Mouse (Mus musculus) gastrocnemius, postnatal 25 days (tissue): ENCODE measurements around the gene Palb2. TPM values are rescaled to one million over a fixed set of nuclear protein-coding genes. Genes with fewer than 3 reads are reported as not detected.

Source experiments
- DNase-seq: peaks from one replicate; pipeline ENCODE4 v3.0.0; 2022
- total RNA-seq, 2 experiments: library from RNA; stranded (reverse); gene quantifications; 1 replicate in 1 of 2; 2 replicates in 1 of 2; pipeline ENCODE4 v1.2.3; 2021

Gene Palb2
- total RNA-seq, 2 experiments from 2014 or later = 0.43 to 0.99 TPM

DNA sequence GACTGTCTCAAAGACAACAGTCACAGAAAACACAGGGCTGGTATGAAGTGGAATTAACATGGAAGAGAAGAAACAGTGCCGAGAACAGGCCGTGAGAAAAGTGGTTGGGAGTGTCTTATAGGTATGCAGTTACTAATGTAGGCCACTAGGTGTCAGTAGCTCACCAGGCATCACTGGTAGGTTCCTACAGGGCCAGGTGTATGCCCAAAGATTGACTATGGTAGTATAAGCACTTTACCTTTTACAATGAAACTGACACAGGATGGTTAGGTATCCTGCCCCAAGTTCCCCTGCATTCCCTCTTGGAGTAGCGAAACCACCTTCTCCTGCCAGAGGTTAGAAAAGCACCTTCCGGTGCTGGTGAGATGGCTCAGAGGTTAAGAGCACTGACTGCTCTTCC lies 33.6 kb downstream of the Palb2 start:
- DNase-seq = no peak

DNA sequence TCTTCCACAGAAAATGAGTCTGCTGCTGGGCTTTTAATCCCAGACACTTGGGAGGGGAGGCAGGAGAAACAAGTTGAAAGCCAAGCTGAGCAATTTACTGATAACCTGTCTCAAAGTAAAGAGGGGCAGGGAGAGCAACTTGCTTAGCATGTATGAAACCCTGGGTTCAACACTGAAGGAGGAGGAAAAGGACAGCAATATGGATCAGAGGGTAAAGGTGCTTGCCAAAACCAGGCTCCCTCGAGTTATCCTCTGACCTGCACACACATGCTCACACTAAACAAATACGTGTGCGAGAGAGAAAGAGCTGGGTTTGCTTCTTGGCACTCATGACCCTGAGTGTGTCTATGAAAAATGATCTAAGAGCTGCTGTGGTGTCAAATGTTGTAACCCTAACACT lies 34.8 kb downstream of the Palb2 start:
- no peak for DNase-seq

DNA sequence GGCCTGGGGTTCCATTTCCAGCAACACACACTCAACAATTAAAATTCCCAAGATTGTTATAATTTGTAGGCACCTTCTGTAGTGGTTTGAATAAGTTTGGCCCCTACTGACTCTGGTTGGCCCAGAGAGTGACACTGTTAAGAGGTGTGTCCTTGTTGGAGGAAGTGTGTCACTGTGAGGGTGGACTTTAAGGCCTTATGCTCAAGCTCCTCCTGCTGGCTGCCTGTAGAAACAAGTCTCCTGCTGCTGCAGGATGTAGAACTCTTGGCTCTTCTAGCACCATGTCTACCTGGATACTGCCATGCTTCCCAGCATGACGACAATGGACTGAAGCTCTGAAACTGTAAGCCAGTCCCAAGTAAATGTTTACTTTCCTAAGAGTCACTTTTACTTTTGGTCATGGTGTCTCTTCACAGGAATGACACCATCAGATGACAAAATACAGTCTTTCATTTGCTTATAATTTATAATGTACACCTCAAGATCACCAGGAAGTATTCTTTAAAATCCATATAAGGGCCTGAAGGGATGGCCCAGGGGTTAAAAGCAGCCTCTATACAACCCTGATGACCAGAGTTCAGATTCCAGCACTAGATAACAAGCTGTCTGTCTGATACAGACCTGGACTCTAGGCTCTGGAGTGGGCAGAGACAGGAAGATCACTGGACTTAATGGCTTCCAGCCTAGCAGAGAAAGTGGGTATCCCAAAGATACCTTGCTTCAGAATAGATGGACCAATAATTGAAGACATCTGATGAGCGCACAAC lies 38.0 kb downstream of the Palb2 start:
- DNase-seq = no peak

DNA sequence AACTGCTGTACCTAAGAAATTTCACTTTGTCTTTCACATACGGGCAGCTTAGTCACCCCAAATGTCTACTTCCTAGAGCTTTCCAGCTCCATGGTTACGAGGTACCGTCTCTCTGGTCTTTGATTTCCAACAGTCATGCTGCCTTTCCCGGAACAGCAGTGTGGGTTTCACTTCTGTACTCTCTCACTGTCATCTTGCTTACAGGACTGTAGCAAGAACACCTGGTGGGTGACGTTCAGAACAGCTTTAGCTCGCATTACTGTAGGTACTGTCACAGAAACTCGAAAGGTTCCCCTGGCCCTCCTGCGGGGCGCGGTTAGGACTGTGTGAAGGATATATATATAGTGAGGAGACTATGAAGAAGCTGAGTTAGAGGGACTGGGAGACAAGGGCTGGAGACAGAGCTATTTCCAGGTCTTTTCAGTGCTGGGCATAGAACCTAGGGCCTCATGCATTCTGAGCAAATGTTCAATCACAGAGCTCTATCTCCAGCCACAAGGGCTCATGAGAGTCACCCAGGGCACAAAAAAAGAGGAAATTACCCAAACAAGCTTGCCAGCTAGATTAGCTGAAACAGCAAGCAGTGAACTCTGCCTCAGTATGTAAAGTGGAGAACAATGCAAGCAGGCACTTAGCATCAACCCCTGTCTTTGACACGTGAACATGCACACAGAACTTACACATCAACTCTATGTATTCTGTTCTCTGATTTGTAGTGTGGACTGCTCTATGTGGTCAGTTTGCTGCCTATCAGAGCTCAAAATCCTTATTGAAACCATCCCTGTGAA lies 45.4 kb downstream of the Palb2 start:
- no peak for DNase-seq

DNA sequence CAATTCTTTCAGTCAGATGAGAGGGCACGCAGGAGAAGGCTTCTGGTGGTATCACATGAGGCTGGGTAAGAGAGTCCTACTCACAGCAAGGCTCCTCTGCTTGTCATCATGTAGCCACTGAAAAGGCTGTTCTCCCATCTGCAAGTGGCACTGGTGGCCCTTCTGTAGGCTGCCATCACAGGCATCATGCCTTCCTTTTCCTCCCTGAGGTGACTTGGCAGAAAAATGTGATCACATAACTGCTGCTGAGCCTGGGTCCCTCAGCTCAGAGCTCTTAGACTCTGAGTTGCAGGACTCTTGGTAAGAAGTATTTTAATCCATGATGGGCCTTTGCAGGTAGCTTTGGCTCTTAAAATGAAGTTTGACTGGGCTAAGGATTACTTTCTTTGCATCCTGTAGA lies 51.7 kb downstream of the Palb2 start:
- no peak for DNase-seq

DNA sequence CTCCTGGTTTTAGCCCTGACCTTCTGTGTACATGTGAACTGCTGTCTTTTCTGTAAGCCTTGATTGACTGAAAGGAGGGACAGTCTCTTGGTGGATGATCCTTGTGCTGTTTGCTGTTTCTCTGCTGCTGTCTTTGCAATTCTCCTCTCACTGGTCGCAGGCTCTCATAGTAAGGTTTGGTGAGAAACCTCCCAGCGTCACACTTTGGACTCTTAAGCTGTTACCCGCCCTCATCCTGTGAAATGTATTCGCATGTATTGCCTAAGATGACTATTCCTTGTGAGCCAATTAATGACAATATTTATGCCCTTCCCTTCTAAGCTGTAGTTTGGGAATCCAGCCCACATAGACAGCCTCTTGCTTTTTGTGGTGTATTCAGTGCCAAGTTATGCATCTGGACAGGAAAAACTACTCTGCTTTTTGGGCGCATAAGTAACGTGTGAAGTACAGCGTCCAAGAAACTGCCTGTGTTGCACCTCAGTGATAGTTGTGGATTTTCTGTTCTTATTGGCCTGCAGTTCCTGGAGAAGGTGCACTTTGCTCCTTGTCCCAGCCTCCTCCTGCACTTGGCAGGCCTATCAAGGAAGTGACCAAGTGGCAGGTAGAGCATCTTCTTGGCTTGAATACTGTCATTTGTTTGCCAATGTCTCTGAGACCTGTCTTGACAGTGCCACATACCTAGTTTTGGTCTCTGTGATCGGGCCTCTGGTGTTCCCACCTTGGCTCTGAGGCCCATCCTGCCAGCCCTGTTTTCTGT lies 52.8 kb downstream of the Palb2 start:
- no peak for DNase-seq

DNA sequence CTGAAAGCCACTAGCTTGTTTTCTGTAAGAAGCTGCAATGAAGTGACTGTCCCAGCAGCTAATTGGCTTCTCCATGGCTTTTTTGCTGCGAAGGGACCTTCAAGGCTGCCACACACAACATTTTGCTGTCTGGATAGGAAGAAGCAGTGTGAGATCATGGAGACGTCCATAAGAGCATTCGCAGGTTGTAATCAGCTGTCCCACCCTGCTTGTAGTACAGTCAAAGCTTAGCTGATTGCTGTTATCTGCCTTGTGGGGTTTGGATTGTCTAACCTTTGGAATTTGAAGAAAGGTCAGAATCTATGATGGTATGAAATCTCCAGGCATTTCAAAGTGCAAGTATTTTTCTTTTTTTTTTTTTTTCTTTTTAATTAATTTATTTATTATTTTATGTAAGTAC lies 58.4 kb downstream of the Palb2 start:
- DNase-seq = no peak

DNA sequence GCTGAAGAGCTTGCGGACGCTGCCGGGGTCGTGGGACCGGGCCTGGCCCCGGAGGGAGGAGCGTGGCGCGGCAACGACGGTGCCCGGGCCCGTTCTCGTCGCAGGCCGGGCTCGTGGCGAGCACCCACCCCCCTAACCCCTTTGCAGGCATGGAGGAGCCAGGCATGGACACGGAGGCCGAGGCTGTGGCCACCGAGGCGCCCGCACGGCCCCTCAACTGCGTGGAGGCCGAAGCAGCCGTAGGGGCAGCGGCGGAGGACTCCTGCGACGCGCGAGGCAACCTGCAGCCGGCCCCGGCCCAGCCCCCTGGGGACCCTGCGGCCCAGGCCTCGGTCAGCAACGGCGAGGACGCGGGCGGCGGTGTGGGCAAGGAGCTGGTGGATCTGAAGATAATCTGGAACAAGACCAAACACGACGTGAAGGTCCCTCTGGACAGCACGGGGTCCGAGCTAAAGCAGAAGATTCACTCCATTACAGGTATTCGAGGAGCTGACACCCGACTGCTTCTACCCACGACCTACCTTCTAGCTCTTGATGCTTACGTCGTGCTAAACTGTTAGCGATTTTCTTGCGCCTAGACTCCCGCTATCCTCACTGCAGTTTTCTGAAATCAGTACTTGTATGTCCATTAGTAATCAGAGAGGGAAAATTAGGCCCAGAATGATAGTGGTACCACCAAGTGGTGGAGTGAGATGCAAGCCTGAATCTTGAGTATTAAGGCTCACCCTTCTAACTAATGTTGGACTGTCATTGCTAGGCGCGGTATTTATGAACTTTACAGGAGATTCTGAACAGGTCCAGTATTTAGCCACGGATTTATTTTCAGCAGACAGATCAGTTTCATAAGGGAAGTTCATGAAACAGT lies 65.0 kb downstream of the Palb2 start:
- DNase-seq = no peak

DNA sequence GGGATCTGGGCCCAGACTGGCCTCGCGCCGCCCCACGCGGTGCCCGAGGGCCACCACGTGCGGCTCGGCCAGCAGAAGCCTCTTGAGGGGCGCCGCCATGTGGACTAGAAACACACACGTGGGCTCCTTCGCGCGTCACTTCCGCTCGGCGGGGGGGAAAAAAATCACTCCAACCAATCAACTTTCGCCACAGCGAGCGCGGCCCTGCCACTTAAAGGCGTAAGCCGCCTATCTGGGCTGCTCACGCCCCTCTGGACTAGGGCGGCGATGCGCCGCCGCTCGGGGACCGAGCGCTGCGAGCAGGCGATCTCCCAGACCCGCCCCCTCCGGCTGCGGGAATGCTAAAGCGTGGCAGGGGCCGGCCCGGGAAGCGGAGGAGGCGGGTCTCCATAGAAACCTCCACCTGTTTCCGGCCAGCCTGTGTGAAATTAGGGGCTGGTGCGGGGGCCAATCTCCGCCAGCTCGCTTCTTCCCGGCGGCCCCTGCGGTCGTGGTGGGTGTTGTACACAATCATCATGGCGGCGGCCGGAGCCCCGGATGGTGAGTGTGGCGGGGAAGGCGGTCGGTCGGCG lies 65.8 kb downstream of the Palb2 start, which contains the start of the genes Ubfd1 and Ears2:
Gene Ubfd1, plus strand, starts transcription at position 231 of the 572 bp plus-strand sequence.
Gene Ears2, minus strand, starts transcription at position 319 of the 572 bp plus-strand sequence.
- peak; percentile 94 for DNase-seq

DNA sequence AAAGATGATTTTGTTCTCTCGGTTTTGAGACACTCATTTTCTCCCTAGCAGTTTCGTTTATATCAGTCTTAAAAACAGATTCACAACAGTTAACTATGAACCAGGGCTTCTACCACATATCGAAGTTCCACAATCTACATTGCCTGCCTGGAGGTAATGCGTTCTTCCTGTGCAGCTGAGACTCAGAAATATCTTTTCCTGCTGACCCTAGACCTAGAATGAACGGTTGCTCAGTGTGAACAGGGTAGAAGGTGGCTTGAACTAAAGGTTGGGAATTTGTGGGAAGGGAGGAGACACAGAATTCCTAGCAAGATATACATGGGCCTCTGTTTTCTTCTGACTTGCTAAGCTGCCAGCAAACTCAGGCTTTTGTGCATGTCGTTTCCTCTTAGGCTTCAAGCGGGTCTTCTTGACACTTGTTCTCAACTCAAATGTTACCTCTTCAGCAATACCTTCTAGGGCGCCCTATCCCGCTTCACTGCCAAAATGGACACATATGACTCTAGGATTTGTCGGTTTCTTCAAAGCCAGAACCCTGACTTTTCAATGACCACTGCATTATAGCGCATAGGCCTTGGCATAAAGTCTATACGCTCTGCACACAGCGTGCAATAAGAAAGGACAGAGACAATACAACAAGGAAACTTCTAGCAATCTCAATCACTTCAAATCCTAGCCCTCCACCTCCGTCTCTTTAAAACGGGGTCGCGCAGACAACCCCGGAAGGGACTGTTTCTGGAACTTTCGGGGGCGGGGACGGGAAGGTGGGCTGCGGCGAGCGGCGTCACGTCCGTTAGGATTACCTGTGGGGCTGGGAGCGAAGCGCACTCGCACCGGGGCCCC lies 66.5 kb downstream of the Palb2 start:
- DNase-seq = no peak

DNA sequence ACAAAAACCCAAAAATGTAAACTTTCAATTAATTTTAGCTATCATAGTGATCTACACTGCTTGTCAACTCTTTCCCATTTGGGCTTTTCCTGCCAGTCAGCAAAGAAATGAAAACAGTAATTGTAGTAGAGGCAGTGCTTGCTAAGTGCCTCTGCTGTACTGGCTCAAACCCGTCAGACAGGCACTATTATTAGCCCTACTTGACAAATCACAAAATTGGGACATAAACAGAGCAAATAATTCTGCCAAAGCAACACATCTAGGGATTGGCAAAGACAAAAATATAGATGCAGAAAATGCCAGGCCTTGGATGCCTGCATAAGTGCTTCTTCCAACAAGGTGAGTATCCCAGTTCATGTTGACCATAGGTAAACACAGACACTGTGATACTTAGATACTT lies 67.1 kb downstream of the Palb2 start:
- no peak for DNase-seq

Other genes with a start within 250 kb of the Palb2 start
- gene Cog7, start 151.3 kb downstream of the Palb2 start, total RNA-seq = 1 to 10 TPM; 8.3 to 8.7 TPM
- 10 to 100 TPM; 13.2 to 22.4 TPM for gene Gga2, start 111.8 kb downstream of the Palb2 start, total RNA-seq
- gene Ubfd1, start 65.8 kb downstream of the Palb2 start, total RNA-seq = 10 to 100 TPM; 23.5 to 24.6 TPM
- 1 to 10 TPM; 5.4 to 6.8 TPM for gene Ears2, start 65.7 kb downstream of the Palb2 start, total RNA-seq
- 100 to 1,000 TPM; 694 to 706 TPM for gene Ndufab1, start 31.1 kb downstream of the Palb2 start, total RNA-seq
- 10 to 100 TPM; 18.4 to 20.3 TPM for gene Dctn5, start 56 bp upstream of the Palb2 start, total RNA-seq
- gene Plk1, start 26.5 kb upstream of the Palb2 start, total RNA-seq = under 1 TPM; 0.56 to 0.96 TPM
- gene Ern2, start 53.2 kb upstream of the Palb2 start, total RNA-seq = not detected
- 1 to 10 TPM; 4.5 to 5.5 TPM for gene Chp2, start 86.5 kb upstream of the Palb2 start, total RNA-seq
- gene Prkcb, start 155.8 kb upstream of the Palb2 start, total RNA-seq = 1 to 10 TPM; 1.2 to 1.4 TPM